Mouse (Mus musculus) stomach, postnatal 0 days (tissue): ENCODE measurements around the gene Zglp1.

Source experiments
- CTCF ChIP-seq: IDR thresholded peaks from 2 replicates; pipeline ENCODE4 v1.5.1; 2016; ENCODE audit warnings: antibody characterized with exemption, low read depth, mild to moderate bottlenecking, moderate library complexity
- EP300 ChIP-seq: optimal IDR thresholded peaks from 2 replicates; pipeline ENCODE3; 2016; ENCODE audit warnings: antibody characterized with exemption

- TF ChIP-seq CTCF: no peak
- no peak for TF ChIP-seq EP300
Measured at GRCm38 (mm10) chr9:21031896-21032351, 35.0 kb downstream of the Zglp1 start, which contains the start of gene Icam5.
